Mouse (Mus musculus): ENCODE results near the gene Hvcn1. TPM values are rescaled to one million over a fixed set of nuclear protein-coding genes. Genes with fewer than 3 reads are reported as not detected.

Gene Hvcn1
- polyA plus RNA-seq, 1 experiment from 2014 or later = 6.0 TPM

GRCm38 (mm10) chr5:122190465-122190864 lies 16.1 kb upstream of the Hvcn1 start:
- Histone ChIP-seq H3K9ac (ENCODE audit: low read length) (no peak overlapping the region), H3K4me2 (ENCODE audit: low read depth, severe bottlenecking) (no peak overlapping the region), H3K9me3 (ENCODE audit: control insufficient read depth, low read length) (no peaks in the 10 kb centered on the region), H3K4me3 (ENCODE audit: low read depth, low read length) (no peak overlapping the region), H3K4me1 (ENCODE audit: control insufficient read depth, insufficient read depth, low read length) (no peaks in the 10 kb centered on the region), H3K36me3 (ENCODE audit: control insufficient read depth, insufficient read depth, low read length) (no peaks in the 10 kb centered on the region), H3K27me3 (ENCODE audit: control insufficient read depth, insufficient read depth, low read length) (no peaks in the 10 kb centered on the region), H3K27ac (replicated peaks; ENCODE audit: low read depth, low read length) (no peak overlapping the region)
- ATAC-seq (ENCODE audit: insufficient number of reproducible peaks, low FRiP score, low TSS enrichment, low read depth) = no peak
- DNase-seq (ENCODE audit: low spot score) = no peak
- 71% methylated on average over 7 of the region's 7 CpGs for WGBS

- Histone ChIP-seq H3K4me3 (ENCODE audit: low read depth, low read length) (no peak overlapping the region), H3K9me3 (ENCODE audit: control insufficient read depth, low read length) (no peaks in the 10 kb centered on the region), H3K4me2 (ENCODE audit: low read depth, severe bottlenecking) (no peak overlapping the region), H3K9ac (ENCODE audit: low read length) (no peak overlapping the region), H3K36me3 (ENCODE audit: control insufficient read depth, insufficient read depth, low read length) (no peaks in the 10 kb centered on the region), H3K27me3 (ENCODE audit: control insufficient read depth, insufficient read depth, low read length) (no peaks in the 10 kb centered on the region), H3K4me1 (ENCODE audit: control insufficient read depth, insufficient read depth, low read length) (no peaks in the 10 kb centered on the region), H3K27ac (replicated peaks; ENCODE audit: low read depth, low read length) (no peak overlapping the region)
- DNase-seq (ENCODE audit: low spot score) (no peak), ATAC-seq (ENCODE audit: insufficient number of reproducible peaks, low FRiP score, low TSS enrichment, low read depth) (no peak)
- WGBS = 72% methylated on average over 12 of the region's 12 CpGs
These were observed 15.1 kb upstream of the Hvcn1 start for GRCm38 (mm10) chr5:122191269-122192063.

- no peak for DNase-seq (ENCODE audit: low spot score)
- no peak overlapping the region for H3K27ac ChIP-seq (replicated peaks; ENCODE audit: low read depth, low read length)
- 41% methylated on average over 3 of the region's 4 CpGs for WGBS
- H3K9me3 ChIP-seq (ENCODE audit: control insufficient read depth, low read length) = no peaks in the 10 kb centered on the region
- no peaks in the 10 kb centered on the region for H3K27me3 ChIP-seq (ENCODE audit: control insufficient read depth, insufficient read depth, low read length)
- ATAC-seq (ENCODE audit: insufficient number of reproducible peaks, low FRiP score, low TSS enrichment, low read depth) = no peak
- no peak overlapping the region for H3K4me3 ChIP-seq (ENCODE audit: low read depth, low read length)
- no peak overlapping the region for H3K9ac ChIP-seq (ENCODE audit: low read length)
- no peaks in the 10 kb centered on the region for H3K36me3 ChIP-seq (ENCODE audit: control insufficient read depth, insufficient read depth, low read length)
- H3K4me2 ChIP-seq (ENCODE audit: low read depth, severe bottlenecking) = no peak overlapping the region
- no peaks in the 10 kb centered on the region for H3K4me1 ChIP-seq (ENCODE audit: control insufficient read depth, insufficient read depth, low read length)
These were observed 14.3 kb upstream of the Hvcn1 start for GRCm38 (mm10) chr5:122192347-122192746.

GRCm38 (mm10) chr5:122200872-122201271 lies 5.7 kb upstream of the Hvcn1 start:
- Histone ChIP-seq H3K9me3 (ENCODE audit: control insufficient read depth, low read length) (no peaks in the 10 kb centered on the region), H3K36me3 (ENCODE audit: control insufficient read depth, insufficient read depth, low read length) (no peaks in the 10 kb centered on the region), H3K4me1 (ENCODE audit: control insufficient read depth, insufficient read depth, low read length) (no peaks in the 10 kb centered on the region), H3K9ac (ENCODE audit: low read length) (no peak overlapping the region), H3K4me2 (ENCODE audit: low read depth, severe bottlenecking) (no peak overlapping the region), H3K4me3 (ENCODE audit: low read depth, low read length) (no peak overlapping the region), H3K27me3 (ENCODE audit: control insufficient read depth, insufficient read depth, low read length) (no peaks in the 10 kb centered on the region), H3K27ac (replicated peaks; ENCODE audit: low read depth, low read length) (no peak overlapping the region)
- 89% methylated on average over 4 of the region's 4 CpGs for WGBS
- ATAC-seq (ENCODE audit: insufficient number of reproducible peaks, low FRiP score, low TSS enrichment, low read depth) (no peak), DNase-seq (ENCODE audit: low spot score) (no peak)

GRCm38 (mm10) chr5:122201904-122202303 lies 4.7 kb upstream of the Hvcn1 start:
- no peaks in the 10 kb centered on the region for H3K4me1 ChIP-seq (ENCODE audit: control insufficient read depth, insufficient read depth, low read length)
- no peaks in the 10 kb centered on the region for H3K27me3 ChIP-seq (ENCODE audit: control insufficient read depth, insufficient read depth, low read length)
- DNase-seq (ENCODE audit: low spot score) = no peak
- H3K36me3 ChIP-seq (ENCODE audit: control insufficient read depth, insufficient read depth, low read length) = no peaks in the 10 kb centered on the region
- H3K27ac ChIP-seq (replicated peaks; ENCODE audit: low read depth, low read length) = no peak overlapping the region
- ATAC-seq (ENCODE audit: insufficient number of reproducible peaks, low FRiP score, low TSS enrichment, low read depth) = no peak
- no peak overlapping the region for H3K4me3 ChIP-seq (ENCODE audit: low read depth, low read length)
- no peak overlapping the region for H3K9ac ChIP-seq (ENCODE audit: low read length)
- no peak overlapping the region for H3K4me2 ChIP-seq (ENCODE audit: low read depth, severe bottlenecking)
- no peaks in the 10 kb centered on the region for H3K9me3 ChIP-seq (ENCODE audit: control insufficient read depth, low read length)
- 86% methylated on average over 6 of the region's 6 CpGs for WGBS

- Histone ChIP-seq H3K4me3 (ENCODE audit: low read depth, low read length) (no peak overlapping the region), H3K27me3 (ENCODE audit: control insufficient read depth, insufficient read depth, low read length) (no peaks in the 10 kb centered on the region), H3K36me3 (ENCODE audit: control insufficient read depth, insufficient read depth, low read length) (no peaks in the 10 kb centered on the region), H3K9ac (ENCODE audit: low read length) (no peak overlapping the region), H3K27ac (replicated peaks; ENCODE audit: low read depth, low read length) (no peak overlapping the region), H3K4me2 (ENCODE audit: low read depth, severe bottlenecking) (no peak overlapping the region), H3K9me3 (ENCODE audit: control insufficient read depth, low read length) (no peaks in the 10 kb centered on the region), H3K4me1 (ENCODE audit: control insufficient read depth, insufficient read depth, low read length) (0 out of 2 replicates have a peak, but pooled peaks cover 4% of the 10 kb centered on the region)
- 62% methylated on average over 2 of the region's 2 CpGs for WGBS
- DNase-seq (ENCODE audit: low spot score) (no peak), ATAC-seq (ENCODE audit: insufficient number of reproducible peaks, low FRiP score, low TSS enrichment, low read depth) (no peak)
These were observed 2.4 kb upstream of the Hvcn1 start for GRCm38 (mm10) chr5:122204180-122204579.

- H3K4me3 ChIP-seq (ENCODE audit: low read depth, low read length) = no peak overlapping the region
- DNase-seq (ENCODE audit: low spot score) (no peak), ATAC-seq (ENCODE audit: insufficient number of reproducible peaks, low FRiP score, low TSS enrichment, low read depth) (no peak)
- no peaks in the 10 kb centered on the region for H3K27me3 ChIP-seq (ENCODE audit: control insufficient read depth, insufficient read depth, low read length)
- 39% methylated on average over 6 of the region's 6 CpGs for WGBS
- H3K4me2 ChIP-seq (ENCODE audit: low read depth, severe bottlenecking) = peak overlapping the region; percentile 61; the same call in 1 of the 2 replicates
- no peaks in the 10 kb centered on the region for H3K36me3 ChIP-seq (ENCODE audit: control insufficient read depth, insufficient read depth, low read length)
- no peak overlapping the region for H3K27ac ChIP-seq (replicated peaks; ENCODE audit: low read depth, low read length)
- H3K4me1 ChIP-seq (ENCODE audit: control insufficient read depth, insufficient read depth, low read length) = peaks cover 15% of the 10 kb centered on the region
- no peaks in the 10 kb centered on the region for H3K9me3 ChIP-seq (ENCODE audit: control insufficient read depth, low read length)
- no peak overlapping the region for H3K9ac ChIP-seq (ENCODE audit: low read length)
These were observed 2.3 kb downstream of the Hvcn1 start for GRCm38 (mm10) chr5:122208909-122209308.

- Histone ChIP-seq H3K27me3 (ENCODE audit: control insufficient read depth, insufficient read depth, low read length) (no peaks in the 10 kb centered on the region), H3K36me3 (ENCODE audit: control insufficient read depth, insufficient read depth, low read length) (no peaks in the 10 kb centered on the region), H3K4me3 (ENCODE audit: low read depth, low read length) (peak overlapping the region; percentile 29), H3K27ac (replicated peaks; ENCODE audit: low read depth, low read length) (no peak overlapping the region), H3K4me1 (ENCODE audit: control insufficient read depth, insufficient read depth, low read length) (peaks cover 15% of the 10 kb centered on the region), H3K9me3 (ENCODE audit: control insufficient read depth, low read length) (no peaks in the 10 kb centered on the region), H3K9ac (ENCODE audit: low read length) (peak overlapping the region; percentile 63), H3K4me2 (ENCODE audit: low read depth, severe bottlenecking) (peak overlapping the region; percentile 61)
- ATAC-seq (ENCODE audit: insufficient number of reproducible peaks, low FRiP score, low TSS enrichment, low read depth) (peak; percentile 80), DNase-seq (ENCODE audit: low spot score) (peak; percentile 75)
- WGBS = 7% methylated on average over 21 of the region's 21 CpGs
These were observed 3.2 kb downstream of the Hvcn1 start for GRCm38 (mm10) chr5:122209591-122210368.

Measured in limb, embryonic 11.5 days (tissue).